Mouse (Mus musculus): ENCODE measurements around the gene Snx25. TPM values are rescaled to one million over a fixed set of nuclear protein-coding genes. Genes with fewer than 3 reads are reported as not detected.

Gene Snx25
- polyA plus RNA-seq, 1 experiment: 12.5 TPM

- WGBS: 29% methylated on average over 6 of the region's 6 CpGs
- Histone ChIP-seq H3K4me1 (ENCODE audit: control insufficient read depth, insufficient read depth, low read length) (no peaks in the 10 kb centered on the region), H3K27ac (ENCODE audit: control insufficient read depth, insufficient read depth, low read depth, low read length, poor library complexity) (no peak overlapping the region), H3K4me3 (replicated peaks; ENCODE audit: control insufficient read depth, low read depth, low read length) (no peak overlapping the region)
- TF ChIP-seq CTCF (IDR thresholded peaks at IDR 0.05; ENCODE audit: control insufficient read depth, insufficient read depth, low read length) (no peak), POLR2A (IDR thresholded peaks at IDR 0.05; ENCODE audit: borderline replicate concordance, control insufficient read depth, low read depth, low read length) (no peak)
These were observed 73.1 kb downstream of the Snx25 start for GRCm38 (mm10) chr8:46078866-46079265.

DNA sequence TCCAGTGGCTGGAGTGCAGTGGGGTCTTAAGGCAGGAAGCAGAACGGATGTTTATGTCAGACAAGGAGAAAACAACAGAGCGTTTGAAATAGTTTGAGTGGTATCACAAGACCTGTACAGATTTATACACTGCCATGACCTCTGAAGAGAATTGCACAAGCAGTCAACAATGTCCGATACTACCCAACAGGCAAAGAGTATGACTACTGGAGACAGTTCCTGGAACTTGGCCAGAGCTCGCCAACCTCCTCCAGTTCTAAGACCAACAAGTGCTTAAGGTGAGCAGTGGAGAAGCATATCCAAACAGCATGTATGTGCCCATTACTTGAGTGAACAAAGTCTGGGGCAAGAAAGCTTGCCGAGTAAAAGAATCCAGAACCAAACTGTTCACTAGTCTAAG is 76.7 kb downstream of the Snx25 start:
- WGBS: 88% methylated on average over 5 of the region's 5 CpGs
- H3K27ac ChIP-seq (ENCODE audit: control insufficient read depth, insufficient read depth, low read depth, low read length, poor library complexity): no peak overlapping the region
- TF ChIP-seq POLR2A (IDR thresholded peaks at IDR 0.05; ENCODE audit: borderline replicate concordance, control insufficient read depth, low read depth, low read length): no peak
- TF ChIP-seq CTCF (IDR thresholded peaks at IDR 0.05; ENCODE audit: control insufficient read depth, insufficient read depth, low read length): no peak
- H3K4me1 ChIP-seq (ENCODE audit: control insufficient read depth, insufficient read depth, low read length): no peaks in the 10 kb centered on the region
- H3K4me3 ChIP-seq (replicated peaks; ENCODE audit: control insufficient read depth, low read depth, low read length): no peak overlapping the region

DNA sequence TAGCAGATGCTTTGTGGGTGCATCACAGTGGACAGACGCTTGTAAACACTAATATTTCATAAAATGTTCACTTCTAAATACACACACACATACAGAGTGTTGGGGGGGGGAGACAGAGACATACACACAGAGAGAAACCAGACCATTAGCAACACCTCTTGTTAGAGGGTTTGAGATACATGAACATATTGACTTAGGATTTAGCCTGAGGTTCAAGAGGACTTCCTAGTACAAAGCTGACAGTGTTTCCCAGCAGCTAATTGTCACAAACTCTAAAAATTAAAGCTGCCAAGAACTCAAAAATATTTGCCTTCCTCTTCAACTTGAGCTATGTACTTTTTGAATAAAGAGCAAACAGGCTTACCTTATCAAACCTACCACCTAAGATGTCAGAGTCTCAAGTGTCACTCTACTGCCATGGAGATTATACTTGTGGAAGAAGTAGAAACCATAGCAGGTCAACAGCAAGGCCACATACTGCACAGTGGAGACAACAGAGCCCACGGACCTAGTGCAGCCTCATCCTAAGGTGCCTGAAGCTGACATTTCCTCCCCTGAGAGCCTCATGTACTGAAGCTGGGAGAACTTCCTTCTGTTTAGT is 78.3 kb downstream of the Snx25 start:
- 71% methylated on average over 2 of the region's 2 CpGs for WGBS
- TF ChIP-seq POLR2A (IDR thresholded peaks at IDR 0.05; ENCODE audit: borderline replicate concordance, control insufficient read depth, low read depth, low read length) (no peak), CTCF (IDR thresholded peaks at IDR 0.05; ENCODE audit: control insufficient read depth, insufficient read depth, low read length) (no peak)
- no peak overlapping the region for H3K27ac ChIP-seq (ENCODE audit: control insufficient read depth, insufficient read depth, low read depth, low read length, poor library complexity)
- H3K4me1 ChIP-seq (ENCODE audit: control insufficient read depth, insufficient read depth, low read length): no peaks in the 10 kb centered on the region
- no peak overlapping the region for H3K4me3 ChIP-seq (replicated peaks; ENCODE audit: control insufficient read depth, low read depth, low read length)

- Histone ChIP-seq H3K4me1 (ENCODE audit: control insufficient read depth, insufficient read depth, low read length) (no peaks in the 10 kb centered on the region), H3K27ac (ENCODE audit: control insufficient read depth, insufficient read depth, low read depth, low read length, poor library complexity) (no peak overlapping the region), H3K4me3 (replicated peaks; ENCODE audit: control insufficient read depth, low read depth, low read length) (no peak overlapping the region)
- TF ChIP-seq CTCF (IDR thresholded peaks at IDR 0.05; ENCODE audit: control insufficient read depth, insufficient read depth, low read length) (no peak), POLR2A (IDR thresholded peaks at IDR 0.05; ENCODE audit: borderline replicate concordance, control insufficient read depth, low read depth, low read length) (no peak)
- WGBS: 86% methylated on average over 5 of the region's 5 CpGs
These were observed 79.2 kb downstream of the Snx25 start for GRCm38 (mm10) chr8:46072798-46073197.

GRCm38 (mm10) chr8:46040260-46040659 is 111.7 kb downstream of the Snx25 start:
- 88% methylated on average over 13 of the region's 13 CpGs for WGBS
- TF ChIP-seq POLR2A (IDR thresholded peaks at IDR 0.05; ENCODE audit: borderline replicate concordance, control insufficient read depth, low read depth, low read length) (no peak), CTCF (IDR thresholded peaks at IDR 0.05; ENCODE audit: control insufficient read depth, insufficient read depth, low read length) (no peak)
- H3K4me1 ChIP-seq (ENCODE audit: control insufficient read depth, insufficient read depth, low read length): no peaks in the 10 kb centered on the region
- H3K27ac ChIP-seq (ENCODE audit: control insufficient read depth, insufficient read depth, low read depth, low read length, poor library complexity): no peak overlapping the region
- H3K4me3 ChIP-seq (replicated peaks; ENCODE audit: control insufficient read depth, low read depth, low read length): no peak overlapping the region

GRCm38 (mm10) chr8:46039666-46040065 is 112.3 kb downstream of the Snx25 start:
- Histone ChIP-seq H3K27ac (ENCODE audit: control insufficient read depth, insufficient read depth, low read depth, low read length, poor library complexity) (no peak overlapping the region), H3K4me1 (ENCODE audit: control insufficient read depth, insufficient read depth, low read length) (no peaks in the 10 kb centered on the region), H3K4me3 (replicated peaks; ENCODE audit: control insufficient read depth, low read depth, low read length) (no peak overlapping the region)
- 76% methylated on average over 1 of the region's 1 CpGs for WGBS
- no peak for TF ChIP-seq CTCF (IDR thresholded peaks at IDR 0.05; ENCODE audit: control insufficient read depth, insufficient read depth, low read length)
- TF ChIP-seq POLR2A (IDR thresholded peaks at IDR 0.05; ENCODE audit: borderline replicate concordance, control insufficient read depth, low read depth, low read length): no peak

DNA sequence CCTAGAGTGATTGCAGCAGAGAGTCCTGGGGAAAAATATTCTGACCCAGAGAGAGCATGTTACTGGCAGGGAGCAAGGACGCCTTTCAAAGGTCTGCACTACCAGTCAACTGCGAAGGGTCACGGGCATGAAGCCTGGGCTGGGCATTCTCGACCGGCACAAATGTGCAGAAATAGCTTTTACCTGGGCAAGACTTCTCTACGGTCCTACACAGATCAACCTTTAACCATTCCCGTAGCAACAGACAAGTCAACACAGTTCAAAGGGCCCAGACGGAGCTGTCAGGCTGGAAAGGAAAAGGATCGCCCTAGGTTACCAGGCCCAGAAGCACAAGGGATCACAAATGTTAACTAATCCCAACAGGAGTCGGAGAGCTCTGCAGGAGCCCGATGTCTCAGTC is 115.7 kb downstream of the Snx25 start:
- Histone ChIP-seq H3K4me3 (replicated peaks; ENCODE audit: control insufficient read depth, low read depth, low read length) (no peak overlapping the region), H3K4me1 (ENCODE audit: control insufficient read depth, insufficient read depth, low read length) (no peaks in the 10 kb centered on the region), H3K27ac (ENCODE audit: control insufficient read depth, insufficient read depth, low read depth, low read length, poor library complexity) (no peak overlapping the region)
- WGBS: 84% methylated on average over 11 of the region's 11 CpGs
- TF ChIP-seq CTCF (IDR thresholded peaks at IDR 0.05; ENCODE audit: control insufficient read depth, insufficient read depth, low read length) (no peak), POLR2A (IDR thresholded peaks at IDR 0.05; ENCODE audit: borderline replicate concordance, control insufficient read depth, low read depth, low read length) (no peak)

GRCm38 (mm10) chr8:46024392-46024791 is 127.6 kb downstream of the Snx25 start:
- 75% methylated on average over 4 of the region's 4 CpGs for WGBS
- H3K4me1 ChIP-seq (ENCODE audit: control insufficient read depth, insufficient read depth, low read length): no peaks in the 10 kb centered on the region
- no peak overlapping the region for H3K4me3 ChIP-seq (replicated peaks; ENCODE audit: control insufficient read depth, low read depth, low read length)
- no peak for TF ChIP-seq POLR2A (IDR thresholded peaks at IDR 0.05; ENCODE audit: borderline replicate concordance, control insufficient read depth, low read depth, low read length)
- TF ChIP-seq CTCF (IDR thresholded peaks at IDR 0.05; ENCODE audit: control insufficient read depth, insufficient read depth, low read length): no peak
- no peak overlapping the region for H3K27ac ChIP-seq (ENCODE audit: control insufficient read depth, insufficient read depth, low read depth, low read length, poor library complexity)

DNA sequence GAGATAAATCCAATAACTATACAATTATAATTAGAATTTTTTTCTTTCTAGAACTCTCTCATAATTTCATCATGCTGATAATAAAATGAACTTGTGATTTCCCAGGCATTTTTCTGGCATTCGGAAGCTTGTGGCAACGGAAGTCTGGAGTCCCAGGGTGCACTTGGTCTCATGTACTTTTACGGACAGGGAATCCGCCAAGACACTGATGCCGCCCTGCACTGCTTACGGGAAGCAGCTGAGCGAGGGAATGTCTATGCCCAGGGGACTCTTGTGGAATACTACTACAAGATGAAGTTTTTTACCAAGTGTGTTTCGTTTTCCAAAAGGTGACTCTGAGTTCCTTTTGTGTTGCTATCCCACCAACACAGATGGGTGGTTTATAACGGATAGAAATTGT is 129.2 kb downstream of the Snx25 start:
- Histone ChIP-seq H3K4me3 (replicated peaks; ENCODE audit: control insufficient read depth, low read depth, low read length) (no peak overlapping the region), H3K27ac (ENCODE audit: control insufficient read depth, insufficient read depth, low read depth, low read length, poor library complexity) (no peak overlapping the region), H3K4me1 (ENCODE audit: control insufficient read depth, insufficient read depth, low read length) (no peaks in the 10 kb centered on the region)
- 90% methylated on average over 9 of the region's 9 CpGs for WGBS
- TF ChIP-seq POLR2A (IDR thresholded peaks at IDR 0.05; ENCODE audit: borderline replicate concordance, control insufficient read depth, low read depth, low read length): no peak
